Mouse (Mus musculus) ES-E14 (cell line): ENCODE data around the gene Pla1a.

Experiments used
- CHD2 ChIP-seq: IDR thresholded peaks from 2 replicates; pipeline ENCODE4 v1.6.1; 2014; ENCODE audit warnings: mild to moderate bottlenecking, low read depth, low read length, inconsistent platforms
- ZC3H11A ChIP-seq: IDR thresholded peaks from 2 replicates; pipeline ENCODE4 v1.6.1; 2012; ENCODE audit warnings: low read depth, mild to moderate bottlenecking, inconsistent platforms, low read length, borderline replicate concordance
- ZNF384 ChIP-seq: IDR thresholded peaks from 2 replicates; pipeline ENCODE4 v1.6.1; 2012; ENCODE audit warnings: low read depth, low read length, inconsistent platforms

- TF ChIP-seq ZNF384 = no peak
- no peak for TF ChIP-seq CHD2
- no peak for TF ChIP-seq ZC3H11A
Measured at GRCm38 (mm10) chr16:38474677-38475286, 41.8 kb upstream of the Pla1a start.
